Mouse (Mus musculus): ENCODE results near the gene Ubxn2a. TPM values are rescaled to one million over a fixed set of nuclear protein-coding genes. Genes with fewer than 3 reads are reported as not detected.

Gene Ubxn2a
- polyA plus RNA-seq (2012; ENCODE audit: insufficient read depth, insufficient read length, missing spikeins) = 12.1 and 13.9 TPM in 2 replicates

DNA sequence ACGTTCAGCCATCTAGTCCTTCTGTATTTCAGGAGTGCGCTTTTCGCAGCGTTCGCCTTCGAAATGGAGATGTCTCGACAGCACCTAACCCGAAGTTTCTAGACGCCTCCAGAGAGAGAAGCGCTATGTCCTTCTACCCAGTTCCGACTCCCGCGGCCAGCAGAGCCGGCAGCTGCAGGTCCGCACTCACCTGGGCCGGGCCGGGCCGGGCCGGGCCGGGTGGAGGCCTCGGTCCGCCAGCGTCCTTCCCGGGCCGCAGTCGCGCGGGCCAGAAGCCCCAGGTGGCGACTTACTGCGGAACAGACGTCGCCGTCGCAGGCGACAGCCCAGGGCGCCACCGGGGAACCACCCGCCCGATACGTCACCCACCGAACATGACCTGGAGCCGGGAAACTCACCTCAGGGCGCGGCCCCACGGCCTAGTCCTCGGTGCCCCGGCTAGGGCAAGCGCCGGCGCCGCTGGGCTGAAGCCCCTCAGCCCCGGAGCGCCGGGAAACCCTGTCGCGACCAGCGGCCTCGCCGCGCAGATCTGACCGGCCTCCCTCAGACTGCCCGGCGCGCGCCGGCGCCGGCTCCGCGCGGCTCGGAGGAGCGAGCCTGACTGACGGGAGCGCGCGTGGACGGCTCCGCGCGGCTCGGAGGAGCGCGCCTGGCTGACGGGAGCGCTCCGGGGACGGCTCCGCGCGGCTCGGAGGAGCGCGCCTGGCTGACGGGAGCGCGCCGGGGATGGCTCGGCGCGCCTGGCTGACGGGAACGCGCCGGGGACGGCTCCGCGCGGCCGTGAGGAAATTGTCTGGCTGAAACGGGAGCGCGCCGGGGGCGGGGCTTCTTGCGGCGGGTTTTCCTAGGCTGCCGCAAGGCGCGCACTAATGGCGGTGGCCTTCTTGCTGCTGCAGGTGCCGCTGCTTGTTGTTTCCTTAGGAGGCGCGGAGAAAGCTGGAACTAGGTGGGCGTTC, at the start of gene Ubxn2a:
Ubxn2a (minus strand) TSS at position 755 of the 956 bp plus-strand sequence.
- TF ChIP-seq CTCF (IDR thresholded peaks at IDR 0.05; ENCODE audit: low read depth, low read length) (no peak), POLR2A (IDR thresholded peaks at IDR 0.05; ENCODE audit: borderline replicate concordance, low read depth, low read length) (no peak)
- peak within 1 kb of the TSS; percentile 67 for H3K27ac ChIP-seq (ENCODE audit: insufficient read depth, low read depth, low read length)
- H3K4me1 ChIP-seq (ENCODE audit: control insufficient read depth, insufficient read depth, low read length) = peaks cover 3% of the 10 kb centered on the region
- H3K4me3 ChIP-seq (ENCODE audit: insufficient read depth, low read length) = peak within 1 kb of the TSS; percentile 80

DNA sequence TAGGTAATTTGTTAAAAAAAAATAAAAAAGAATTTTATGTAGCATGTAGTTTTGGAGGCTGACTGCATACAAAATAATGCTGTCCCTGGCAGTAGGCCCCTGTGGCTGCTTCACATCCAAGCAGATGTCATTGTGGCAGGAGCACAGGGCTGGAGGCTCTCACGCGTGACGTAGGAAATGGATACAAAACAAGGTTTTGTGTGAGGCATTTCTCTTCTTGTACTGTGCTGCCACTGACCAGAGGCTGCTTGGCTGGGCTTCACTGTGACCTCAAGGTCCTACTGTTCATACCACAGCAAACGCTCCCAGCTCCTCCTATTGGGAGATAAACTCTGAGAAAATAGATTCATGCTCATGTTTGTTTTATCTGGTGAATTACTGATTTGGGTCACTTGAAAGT, 45.7 kb upstream of the Ubxn2a start:
- Histone ChIP-seq H3K4me1 (ENCODE audit: control insufficient read depth, insufficient read depth, low read length) (0 out of 2 replicates have a peak, but pooled peaks cover 2% of the 10 kb centered on the region), H3K4me3 (ENCODE audit: insufficient read depth, low read length) (no peak overlapping the region), H3K27ac (ENCODE audit: insufficient read depth, low read depth, low read length) (no peak overlapping the region)
- no peak for TF ChIP-seq CTCF (IDR thresholded peaks at IDR 0.05; ENCODE audit: low read depth, low read length)
- no peak for TF ChIP-seq POLR2A (IDR thresholded peaks at IDR 0.05; ENCODE audit: borderline replicate concordance, low read depth, low read length)

DNA sequence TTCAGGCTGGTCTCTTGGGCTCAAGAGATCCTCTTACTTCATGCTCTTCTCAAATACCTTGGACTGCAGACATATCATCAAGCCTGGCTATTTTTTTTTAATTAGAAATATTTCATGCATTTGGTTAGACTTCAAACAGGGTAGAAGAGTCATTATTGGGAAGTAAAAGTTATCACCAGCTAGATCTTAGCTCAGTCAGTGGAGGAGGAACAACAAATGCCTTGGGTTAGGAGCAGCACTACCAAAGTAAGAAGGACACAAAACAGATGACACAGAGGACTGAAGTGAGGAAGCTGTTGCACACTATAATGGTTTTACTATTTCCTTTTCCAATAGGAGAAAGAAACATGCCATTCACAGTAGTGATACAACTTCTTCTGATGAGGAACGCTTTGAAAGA, 44.8 kb upstream of the Ubxn2a start:
- no peak overlapping the region for H3K27ac ChIP-seq (ENCODE audit: insufficient read depth, low read depth, low read length)
- no peak for TF ChIP-seq POLR2A (IDR thresholded peaks at IDR 0.05; ENCODE audit: borderline replicate concordance, low read depth, low read length)
- no peak for TF ChIP-seq CTCF (IDR thresholded peaks at IDR 0.05; ENCODE audit: low read depth, low read length)
- H3K4me3 ChIP-seq (ENCODE audit: insufficient read depth, low read length) = no peak overlapping the region
- 0 out of 2 replicates have a peak, but pooled peaks cover 2% of the 10 kb centered on the region for H3K4me1 ChIP-seq (ENCODE audit: control insufficient read depth, insufficient read depth, low read length)

DNA sequence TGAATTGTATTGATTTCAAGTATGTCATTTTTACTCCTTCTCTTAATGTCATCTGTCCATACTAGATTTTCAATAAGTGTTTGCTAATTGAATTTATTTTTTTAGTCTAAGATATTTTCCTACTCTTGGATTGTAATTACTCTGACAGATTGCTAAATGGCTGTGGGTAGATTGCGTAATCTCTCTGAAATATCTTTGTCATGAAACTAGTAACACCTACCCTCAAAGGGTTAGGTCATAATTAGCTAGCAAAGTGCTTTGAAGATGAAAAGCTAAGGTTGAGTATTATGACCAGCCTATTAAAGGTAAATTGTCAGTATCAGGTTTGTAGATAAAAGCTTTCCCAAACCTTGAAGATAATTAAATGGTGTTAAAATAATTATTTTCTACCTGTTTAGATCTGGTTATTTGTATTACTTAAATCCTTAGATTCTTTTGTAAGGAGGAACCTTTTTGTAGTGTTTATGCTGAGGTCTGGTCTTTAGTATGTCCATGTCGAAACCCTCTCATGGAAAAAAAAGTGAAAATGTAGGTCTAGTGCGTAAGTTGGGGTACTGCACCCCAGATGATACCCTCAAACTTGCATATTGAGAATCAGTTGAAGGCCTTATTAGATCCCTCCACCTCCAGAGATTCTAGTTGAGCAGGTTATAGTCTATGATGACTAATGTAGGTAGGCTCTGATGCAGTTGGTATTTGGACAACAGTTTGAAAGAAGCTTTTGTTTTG, 23.5 kb upstream of the Ubxn2a start:
- Histone ChIP-seq H3K4me1 (ENCODE audit: control insufficient read depth, insufficient read depth, low read length) (peaks cover 5% of the 10 kb centered on the region), H3K27ac (ENCODE audit: insufficient read depth, low read depth, low read length) (no peak overlapping the region), H3K4me3 (ENCODE audit: insufficient read depth, low read length) (no peak overlapping the region)
- no peak for TF ChIP-seq POLR2A (IDR thresholded peaks at IDR 0.05; ENCODE audit: borderline replicate concordance, low read depth, low read length)
- no peak for TF ChIP-seq CTCF (IDR thresholded peaks at IDR 0.05; ENCODE audit: low read depth, low read length)

- TF ChIP-seq POLR2A (IDR thresholded peaks at IDR 0.05; ENCODE audit: borderline replicate concordance, low read depth, low read length) = no peak
- no peak for TF ChIP-seq CTCF (IDR thresholded peaks at IDR 0.05; ENCODE audit: low read depth, low read length)
- Histone ChIP-seq H3K4me1 (ENCODE audit: control insufficient read depth, insufficient read depth, low read length) (peaks cover 5% of the 10 kb centered on the region), H3K4me3 (ENCODE audit: insufficient read depth, low read length) (no peak overlapping the region), H3K27ac (ENCODE audit: insufficient read depth, low read depth, low read length) (no peak overlapping the region)
Observed at GRCm38 (mm10) chr12:4928197-4928596, 20.7 kb upstream of the Ubxn2a start.

DNA sequence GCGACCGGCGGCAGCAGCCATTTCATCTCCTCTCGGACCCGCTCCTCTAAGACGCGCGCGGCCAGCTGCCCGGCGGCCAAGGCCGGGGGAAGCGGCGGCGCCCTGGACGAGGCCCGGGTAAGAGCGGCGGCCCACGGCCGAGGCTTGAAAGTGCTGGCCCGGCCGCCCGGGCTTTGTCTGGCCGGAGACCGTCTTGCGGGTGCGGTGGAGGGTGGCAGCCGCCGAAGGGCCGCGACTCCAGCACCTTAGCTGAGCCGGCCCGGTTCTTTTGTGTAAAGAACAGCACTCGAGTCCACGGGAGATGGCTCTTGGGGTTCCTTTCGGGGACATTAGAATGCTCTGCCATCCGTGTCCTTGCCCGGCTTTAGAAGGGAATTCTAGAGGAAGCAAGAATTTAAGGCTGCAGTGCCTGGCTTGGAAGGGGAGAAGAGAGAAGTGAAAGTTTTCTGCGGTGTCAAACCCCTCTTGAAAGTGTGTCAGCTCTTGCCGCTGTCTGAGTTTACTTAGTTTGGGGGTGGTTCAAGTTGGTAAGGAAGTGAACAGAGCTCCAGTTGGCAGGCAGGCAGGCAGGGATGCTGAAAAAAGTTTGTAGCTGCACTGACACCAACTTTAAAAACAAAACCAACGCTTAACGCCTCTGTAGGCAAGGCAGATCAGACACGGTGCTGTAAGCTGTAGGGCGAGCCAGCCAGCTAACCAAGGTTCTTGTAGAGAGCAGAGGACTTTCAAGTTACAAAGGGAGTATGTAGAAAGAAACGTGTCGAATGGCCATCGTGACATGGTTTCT, 10.5 kb upstream of the Ubxn2a start:
- Histone ChIP-seq H3K4me3 (ENCODE audit: insufficient read depth, low read length) (peak overlapping the region; percentile 86), H3K27ac (ENCODE audit: insufficient read depth, low read depth, low read length) (peak overlapping the region; percentile 88), H3K4me1 (ENCODE audit: control insufficient read depth, insufficient read depth, low read length) (peaks cover 21% of the 10 kb centered on the region)
- TF ChIP-seq POLR2A (IDR thresholded peaks at IDR 0.05; ENCODE audit: borderline replicate concordance, low read depth, low read length) (no peak), CTCF (IDR thresholded peaks at IDR 0.05; ENCODE audit: low read depth, low read length) (no peak)

DNA sequence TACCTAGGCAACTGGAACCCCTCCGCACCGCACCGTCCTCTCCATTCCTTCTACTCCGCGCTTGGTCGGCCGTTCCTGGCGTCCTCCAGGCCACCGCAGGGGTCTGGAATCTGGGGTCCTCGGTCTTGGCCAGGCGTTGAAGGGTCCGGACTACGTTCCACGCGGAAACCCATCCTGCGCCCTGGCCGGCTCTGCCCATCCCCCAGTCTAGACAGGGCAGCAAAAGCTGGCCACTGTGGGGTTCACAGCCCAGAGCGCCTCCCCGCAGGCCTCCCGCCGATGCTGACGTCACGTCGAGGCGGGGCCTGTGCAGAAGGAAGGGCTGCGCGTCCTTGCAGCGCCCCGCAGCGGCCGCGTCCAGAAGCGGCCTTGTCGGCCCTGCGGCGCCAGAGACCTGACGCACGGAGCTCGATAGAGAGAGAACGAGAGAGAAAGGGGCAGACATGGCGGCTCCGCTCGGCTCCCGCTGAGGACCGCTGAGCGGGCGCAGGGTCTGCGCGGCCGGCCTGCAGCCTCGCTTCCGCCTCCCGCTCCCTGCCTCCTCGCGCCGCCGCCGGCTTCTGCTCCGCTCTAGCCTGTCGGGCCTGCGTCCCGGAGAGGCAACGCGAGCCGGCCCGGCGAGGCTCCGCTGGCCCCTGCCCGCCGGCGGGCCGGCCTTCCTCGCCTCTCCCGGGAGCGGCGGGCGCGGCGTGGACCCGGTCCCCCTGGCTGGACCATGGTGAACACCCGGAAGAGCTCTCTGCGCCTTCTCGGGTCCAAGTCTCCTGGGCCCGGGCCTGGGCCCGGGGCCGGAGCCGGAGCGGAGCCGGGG, 9.7 kb upstream of the Ubxn2a start, which contains the start of gene Atad2b:
Atad2b (plus strand) TSS at position 360 of the 811 bp plus-strand sequence.
- H3K4me3 ChIP-seq (ENCODE audit: insufficient read depth, low read length) = peak within 1 kb of the TSS; percentile 93
- TF ChIP-seq CTCF (IDR thresholded peaks at IDR 0.05; ENCODE audit: low read depth, low read length) (peak; percentile 34; the same call in 1 of the 2 replicates), POLR2A (IDR thresholded peaks at IDR 0.05; ENCODE audit: borderline replicate concordance, low read depth, low read length) (no peak)
- H3K4me1 ChIP-seq (ENCODE audit: control insufficient read depth, insufficient read depth, low read length) = peaks cover 21% of the 10 kb centered on the region
- peak within 1 kb of the TSS; percentile 88 for H3K27ac ChIP-seq (ENCODE audit: insufficient read depth, low read depth, low read length)

DNA sequence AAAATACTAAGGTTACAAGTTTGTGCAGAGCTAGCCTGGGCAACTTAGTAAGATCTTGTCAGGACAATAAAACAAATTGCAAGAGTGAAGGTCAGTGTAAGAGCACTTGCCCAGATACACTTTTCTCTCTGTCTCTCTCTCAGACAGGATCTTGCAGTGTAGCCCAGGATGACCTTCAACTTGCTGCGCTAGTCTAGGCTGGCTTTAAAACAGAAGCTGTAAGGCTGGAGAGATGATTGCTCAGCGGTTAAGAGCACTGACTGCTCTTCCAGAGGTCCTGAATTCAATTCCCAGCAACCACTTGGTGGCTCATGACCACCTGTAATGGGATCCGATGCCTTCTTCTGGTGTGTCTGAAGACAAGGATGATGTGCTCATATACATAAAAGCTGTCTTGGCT, 7.4 kb upstream of the Ubxn2a start:
- no peak for TF ChIP-seq POLR2A (IDR thresholded peaks at IDR 0.05; ENCODE audit: borderline replicate concordance, low read depth, low read length)
- no peak for TF ChIP-seq CTCF (IDR thresholded peaks at IDR 0.05; ENCODE audit: low read depth, low read length)
- H3K4me1 ChIP-seq (ENCODE audit: control insufficient read depth, insufficient read depth, low read length) = peaks cover 12% of the 10 kb centered on the region
- no peak overlapping the region for H3K4me3 ChIP-seq (ENCODE audit: insufficient read depth, low read length)
- no peak overlapping the region for H3K27ac ChIP-seq (ENCODE audit: insufficient read depth, low read depth, low read length)

All from bone marrow macrophage, adult 2 months (primary cell).